Mouse (Mus musculus) midbrain, embryonic 16.5 days (tissue): ENCODE results near the gene Icam1. TPM values are rescaled to one million over a fixed set of nuclear protein-coding genes. Genes with fewer than 3 reads are reported as not detected.

Experiments used
- ATAC-seq: fragments of 200-750 bp; cut with Nextera tagmentation; 2 replicates; pipeline ENCODE4 v1.8.0; 2017; ENCODE audit warnings: moderate TSS enrichment
- H3K27ac ChIP-seq: fragments of 300-500 bp; sonication (generic); 2 replicates; pipeline ENCODE4 v1.5.1; 2014; ENCODE audit warnings: mild to moderate bottlenecking, low read length, mixed read lengths
- H3K27me3 ChIP-seq: fragments of 300-500 bp; sonication (generic); 2 replicates; pipeline ENCODE4 v1.6.1; 2014; ENCODE audit warnings: low read depth, low read length, mixed read lengths; ENCODE audit not compliant: control insufficient read depth, insufficient read depth
- H3K36me3 ChIP-seq: fragments of 300-500 bp; sonication (generic); 2 replicates; pipeline ENCODE4 v1.6.1; 2014; ENCODE audit warnings: mild to moderate bottlenecking, low read length, moderate library complexity, mixed read lengths; ENCODE audit not compliant: control insufficient read depth, insufficient read depth
- H3K4me1 ChIP-seq: fragments of 300-500 bp; sonication (generic); 2 replicates; pipeline ENCODE4 v1.6.1; 2014; ENCODE audit warnings: mild to moderate bottlenecking, low read length, mixed read lengths; ENCODE audit not compliant: control insufficient read depth, insufficient read depth
- H3K4me2 ChIP-seq: fragments of 300-500 bp; sonication (generic); 2 replicates; pipeline ENCODE4 v1.6.1; 2014; ENCODE audit warnings: mild to moderate bottlenecking, low read length, mixed read lengths
- H3K4me3 ChIP-seq: fragments of 300-500 bp; sonication (generic); 2 replicates; pipeline ENCODE4 v1.5.1; 2014; ENCODE audit warnings: low read depth, mild to moderate bottlenecking, low read length, moderate library complexity, mixed read lengths
- H3K9ac ChIP-seq: fragments of 300-500 bp; sonication (generic); 2 replicates; pipeline ENCODE4 v1.6.1; 2014; ENCODE audit warnings: low read depth, low read length, mixed read lengths
- H3K9me3 ChIP-seq: fragments of 300-500 bp; sonication (generic); replicated peaks from 2 replicates; pipeline ENCODE4 v1.6.1; 2014; ENCODE audit warnings: mild to moderate bottlenecking, low read length, mixed read lengths; ENCODE audit not compliant: control insufficient read depth, poor library complexity, severe bottlenecking
- WGBS: fragments of 180-500 bp; shearing (Covaris S2); extraction: QIAGEN DNeasy Blood & Tissue Kit; methylation state at CpG from one replicate; pipeline ENCODE4 v1.1.7; 2014; 5-methylcytosine and 5-hydroxymethylcytosine counted together
- microRNA counts: library from miRNA; unstranded; fragments of <30 nt; microRNA quantifications from one replicate; lab custom pipeline; 2016
- microRNA-seq: library from miRNA; unstranded; fragments of <30 nt; microRNA quantifications from one replicate; pipeline ENCODE4, GENCODE M21; 2017
- polyA plus RNA-seq: library from polyadenylated mRNA; unstranded; fragments of >200 nt; fragmentation: Nextera tagmentation; extraction: Ambion mirVana; gene quantifications from 2 replicates; pipeline ENCODE4 v1.2.1, GENCODE M21; 2015

Icam1 gene
- polyA plus RNA-seq, 1 experiment from 2014 or later: 3.0 TPM

- Histone ChIP-seq H3K9me3 (no peaks in the 10 kb centered on the region), H3K4me3 (no peak overlapping the region), H3K4me1 (peaks cover 16% of the 10 kb centered on the region), H3K36me3 (peaks cover 31% of the 10 kb centered on the region), H3K27me3 (no peaks in the 10 kb centered on the region), H3K9ac (no peak overlapping the region), H3K27ac (no peak overlapping the region), H3K4me2 (no peak overlapping the region)
- 89% methylated on average over 3 of the region's 3 CpGs for WGBS
- ATAC-seq: no peak
These were observed 59.8 kb downstream of the Icam1 start for GRCm38 (mm10) chr9:21075625-21076024.

MicroRNA genes within 50 kb of the gene (microRNA counts, 519-probe panel; counts per million panel counts)
- 2,511 counts per million, percentile 75 among the panel's probes with 10 or more counts for microRNA mmu-miR-1900 (lab: Ali Mortazavi, UCI)

Small RNA genes within 50 kb of the gene (microRNA-seq; reads per million reads assigned to microRNA genes)
- gene Mir1900 (not detected), gene Mir7082 (0.86 reads per million)

Other genes with a start within 250 kb of the Icam1 start
- 0.85 and 1.3 TPM in 2 replicates for gene Col5a3, start 200.9 kb upstream of the Icam1 start, polyA plus RNA-seq
- not detected in 2 replicates for gene Rdh8, start 197.5 kb upstream of the Icam1 start, polyA plus RNA-seq
- gene A230050P20Rik, start 147.3 kb upstream of the Icam1 start, polyA plus RNA-seq: 7.1 and 13.7 TPM in 2 replicates
- gene Angptl6, start 136.3 kb upstream of the Icam1 start, polyA plus RNA-seq: 15.2 and 17.7 TPM in 2 replicates
- 48.8 and 51.1 TPM in 2 replicates for gene Ppan, start 127.8 kb upstream of the Icam1 start, polyA plus RNA-seq
- 243 TPM in 2 replicates for gene Eif3g, start 117.4 kb upstream of the Icam1 start, polyA plus RNA-seq
- 67.7 and 71.7 TPM in 2 replicates for gene Dnmt1, start 56.1 kb upstream of the Icam1 start, polyA plus RNA-seq
- gene S1pr2, start 39.2 kb upstream of the Icam1 start, polyA plus RNA-seq: 9.7 and 10.3 TPM in 2 replicates
- 101 and 104 TPM in 2 replicates for gene Mrpl4, start 13.2 kb upstream of the Icam1 start, polyA plus RNA-seq
- gene Icam4, start 13.4 kb downstream of the Icam1 start, polyA plus RNA-seq: 0.24 TPM in 1 of 2 replicates, not detected in the other
- 2.2 and 2.5 TPM in 2 replicates for gene Icam5, start 16.1 kb downstream of the Icam1 start, polyA plus RNA-seq
- 0.78 and 1.6 TPM in 2 replicates for gene Zglp1, start 51.1 kb downstream of the Icam1 start, polyA plus RNA-seq
- 1.8 and 1.9 TPM in 2 replicates for gene Gm49373, start 57.1 kb downstream of the Icam1 start, polyA plus RNA-seq
- gene Fdx1l, start 57.6 kb downstream of the Icam1 start, polyA plus RNA-seq: 59.9 and 73.0 TPM in 2 replicates
- gene Gm38431, start 76.0 kb downstream of the Icam1 start, polyA plus RNA-seq: 1.6 and 1.9 TPM in 2 replicates
- gene Raver1, start 76.0 kb downstream of the Icam1 start, polyA plus RNA-seq: 28.9 and 30.4 TPM in 2 replicates
- 9.7 and 9.9 TPM in 2 replicates for gene Tyk2, start 115.3 kb downstream of the Icam1 start, polyA plus RNA-seq
- 199 and 227 TPM in 2 replicates for gene Cdc37, start 134.0 kb downstream of the Icam1 start, polyA plus RNA-seq
- 44.2 and 49.3 TPM in 2 replicates for gene Pde4a, start 149.7 kb downstream of the Icam1 start, polyA plus RNA-seq
- 68.0 and 69.9 TPM in 2 replicates for gene Keap1, start 223.4 kb downstream of the Icam1 start, polyA plus RNA-seq
- gene S1pr5, start 232.5 kb downstream of the Icam1 start, polyA plus RNA-seq: 3.7 and 4.3 TPM in 2 replicates
- gene Atg4d, start 249.3 kb downstream of the Icam1 start, polyA plus RNA-seq: 43.0 and 47.9 TPM in 2 replicates